Mouse (Mus musculus): ENCODE results near the gene 3110040M04Rik. TPM values are rescaled to one million over a fixed set of nuclear protein-coding genes. Genes with fewer than 3 reads are reported as not detected.

Gene 3110040M04Rik
- polyA plus RNA-seq, 1 experiment = not detected

- WGBS = 75% methylated on average over 2 of the region's 2 CpGs
- Histone ChIP-seq H3K4me1 (ENCODE audit: control insufficient read depth, insufficient read depth, low read length) (peaks cover 3% of the 10 kb centered on the region; the same call in 1 of the 2 replicates), H3K27ac (ENCODE audit: insufficient read depth, low read depth, low read length) (no peak overlapping the region), H3K4me3 (ENCODE audit: insufficient read depth, low read depth, low read length) (no peak overlapping the region)
- no peak for TF ChIP-seq POLR2A (IDR thresholded peaks at IDR 0.05; ENCODE audit: insufficient read depth, low read depth, low read length)
Measured at GRCm38 (mm10) chr1:151214862-151215261, 10.9 kb downstream of the 3110040M04Rik start.

GRCm38 (mm10) chr1:151215985-151216384 lies 12.1 kb downstream of the 3110040M04Rik start:
- Histone ChIP-seq H3K4me3 (ENCODE audit: insufficient read depth, low read depth, low read length) (no peak overlapping the region), H3K4me1 (ENCODE audit: control insufficient read depth, insufficient read depth, low read length) (peaks cover 3% of the 10 kb centered on the region; the same call in 1 of the 2 replicates), H3K27ac (ENCODE audit: insufficient read depth, low read depth, low read length) (no peak overlapping the region)
- no peak for TF ChIP-seq CTCF (IDR thresholded peaks at IDR 0.05; ENCODE audit: insufficient read depth, low read depth, low read length)
- no peak for TF ChIP-seq POLR2A (IDR thresholded peaks at IDR 0.05; ENCODE audit: insufficient read depth, low read depth, low read length)
- 84% methylated on average over 1 of the region's 1 CpGs for WGBS

DNA sequence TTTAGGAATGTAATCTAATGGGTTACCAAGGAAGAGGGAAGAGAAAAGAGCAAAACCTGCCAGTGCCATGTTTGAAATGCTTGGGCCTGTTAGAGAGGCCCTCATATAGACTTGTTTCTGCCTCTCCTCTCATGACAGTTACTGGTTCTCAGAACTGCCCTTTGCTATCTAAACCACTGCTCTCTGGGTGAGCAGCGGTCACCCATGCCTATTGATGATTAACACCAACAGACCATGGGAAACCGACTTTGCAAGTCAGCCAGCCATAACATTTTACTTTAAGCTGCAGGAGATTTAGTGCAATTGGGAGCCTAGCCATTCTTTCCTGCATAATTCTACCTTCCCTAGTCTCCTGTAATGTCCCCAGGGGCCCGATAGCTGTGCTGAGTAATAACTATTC lies 12.5 kb downstream of the 3110040M04Rik start:
- peaks cover 3% of the 10 kb centered on the region; the same call in 1 of the 2 replicates for H3K4me1 ChIP-seq (ENCODE audit: control insufficient read depth, insufficient read depth, low read length)
- H3K27ac ChIP-seq (ENCODE audit: insufficient read depth, low read depth, low read length) = no peak overlapping the region
- 87% methylated on average over 3 of the region's 3 CpGs for WGBS
- no peak overlapping the region for H3K4me3 ChIP-seq (ENCODE audit: insufficient read depth, low read depth, low read length)
- TF ChIP-seq CTCF (IDR thresholded peaks at IDR 0.05; ENCODE audit: insufficient read depth, low read depth, low read length) = no peak
- no peak for TF ChIP-seq POLR2A (IDR thresholded peaks at IDR 0.05; ENCODE audit: insufficient read depth, low read depth, low read length)

- no peak overlapping the region for H3K4me3 ChIP-seq (ENCODE audit: insufficient read depth, low read depth, low read length)
- TF ChIP-seq CTCF (IDR thresholded peaks at IDR 0.05; ENCODE audit: insufficient read depth, low read depth, low read length) = no peak
- no peak for TF ChIP-seq POLR2A (IDR thresholded peaks at IDR 0.05; ENCODE audit: insufficient read depth, low read depth, low read length)
- no peak overlapping the region for H3K27ac ChIP-seq (ENCODE audit: insufficient read depth, low read depth, low read length)
- 93% methylated on average over 5 of the region's 5 CpGs for WGBS
- peaks cover 3% of the 10 kb centered on the region; the same call in 1 of the 2 replicates for H3K4me1 ChIP-seq (ENCODE audit: control insufficient read depth, insufficient read depth, low read length)
Measured at GRCm38 (mm10) chr1:151219045-151219444, 15.1 kb downstream of the 3110040M04Rik start.

DNA sequence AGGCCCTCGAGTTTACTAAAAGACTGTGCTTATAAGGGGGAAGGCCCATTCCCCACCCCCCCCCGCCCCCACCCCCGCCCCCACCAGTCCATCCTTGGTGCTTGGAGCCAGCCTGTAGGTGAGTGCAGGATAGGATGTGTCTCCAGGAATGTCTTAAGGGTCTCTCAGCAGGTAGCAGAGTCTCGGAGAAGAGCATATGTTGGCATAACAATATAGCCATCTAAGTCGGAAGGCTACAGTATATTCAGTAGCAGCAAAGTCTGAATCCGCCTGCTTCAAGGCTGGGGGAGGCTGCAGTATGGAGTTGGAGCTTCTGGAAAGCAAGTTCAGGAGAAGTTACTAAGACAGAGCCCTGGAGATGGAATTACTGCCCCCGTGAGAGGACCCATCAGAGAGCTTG lies 16.2 kb downstream of the 3110040M04Rik start:
- H3K27ac ChIP-seq (ENCODE audit: insufficient read depth, low read depth, low read length) = no peak overlapping the region
- H3K4me3 ChIP-seq (ENCODE audit: insufficient read depth, low read depth, low read length) = no peak overlapping the region
- H3K4me1 ChIP-seq (ENCODE audit: control insufficient read depth, insufficient read depth, low read length) = no peaks in the 10 kb centered on the region
- TF ChIP-seq POLR2A (IDR thresholded peaks at IDR 0.05; ENCODE audit: insufficient read depth, low read depth, low read length) (no peak), CTCF (IDR thresholded peaks at IDR 0.05; ENCODE audit: insufficient read depth, low read depth, low read length) (no peak)
- whole genome bisulfite sequencing = 89% methylated on average over 7 of the region's 7 CpGs

GRCm38 (mm10) chr1:151222561-151223267 lies 18.8 kb downstream of the 3110040M04Rik start:
- H3K4me1 ChIP-seq (ENCODE audit: control insufficient read depth, insufficient read depth, low read length) = no peaks in the 10 kb centered on the region
- no peak overlapping the region for H3K4me3 ChIP-seq (ENCODE audit: insufficient read depth, low read depth, low read length)
- no peak for TF ChIP-seq CTCF (IDR thresholded peaks at IDR 0.05; ENCODE audit: insufficient read depth, low read depth, low read length)
- TF ChIP-seq POLR2A (IDR thresholded peaks at IDR 0.05; ENCODE audit: insufficient read depth, low read depth, low read length) = no peak
- 93% methylated on average over 10 of the region's 10 CpGs for WGBS
- H3K27ac ChIP-seq (ENCODE audit: insufficient read depth, low read depth, low read length) = no peak overlapping the region

DNA sequence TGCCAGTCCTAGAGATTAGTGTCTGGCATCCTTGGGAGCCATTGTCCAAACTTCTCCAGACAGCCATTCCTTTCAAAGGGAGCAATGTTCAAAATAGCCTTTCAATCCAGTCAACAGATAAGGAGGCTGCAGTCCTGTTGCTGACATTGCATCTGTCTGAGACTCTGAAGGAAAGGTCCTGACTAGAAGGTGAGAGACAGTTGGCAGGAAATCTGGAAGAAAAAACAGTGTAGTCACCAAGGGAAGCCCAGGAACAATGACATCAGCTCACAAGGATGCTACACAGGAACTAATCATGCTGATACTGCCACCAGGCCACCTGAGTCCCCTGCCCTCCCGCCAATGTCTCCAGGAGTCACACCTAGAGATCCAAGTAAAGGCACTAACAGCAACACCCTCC lies 19.5 kb downstream of the 3110040M04Rik start:
- WGBS = 93% methylated on average over 1 of the region's 1 CpGs
- TF ChIP-seq CTCF (IDR thresholded peaks at IDR 0.05; ENCODE audit: insufficient read depth, low read depth, low read length) = no peak
- no peak for TF ChIP-seq POLR2A (IDR thresholded peaks at IDR 0.05; ENCODE audit: insufficient read depth, low read depth, low read length)
- H3K4me3 ChIP-seq (ENCODE audit: insufficient read depth, low read depth, low read length) = no peak overlapping the region
- H3K27ac ChIP-seq (ENCODE audit: insufficient read depth, low read depth, low read length) = no peak overlapping the region
- H3K4me1 ChIP-seq (ENCODE audit: control insufficient read depth, insufficient read depth, low read length) = no peaks in the 10 kb centered on the region

DNA sequence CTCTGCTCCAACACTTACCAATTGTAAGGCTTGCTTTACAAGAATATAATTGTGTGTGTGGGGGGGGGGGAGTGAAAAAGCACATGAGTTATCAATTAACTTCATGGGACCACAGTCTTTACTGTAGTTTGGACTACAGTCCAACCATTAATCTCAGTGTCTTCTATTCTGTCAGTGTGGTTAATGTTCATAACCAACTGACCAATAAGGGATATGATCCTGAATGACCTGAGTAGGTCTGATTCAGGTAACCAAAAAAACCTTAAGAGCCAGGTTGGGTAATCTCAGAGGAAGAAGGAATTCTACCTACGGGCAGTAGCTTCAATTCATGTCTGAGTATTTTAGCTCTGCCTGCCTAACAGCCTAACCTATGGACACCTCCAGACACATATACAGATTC lies 20.6 kb downstream of the 3110040M04Rik start:
- Histone ChIP-seq H3K4me3 (ENCODE audit: insufficient read depth, low read depth, low read length) (no peak overlapping the region), H3K4me1 (ENCODE audit: control insufficient read depth, insufficient read depth, low read length) (no peaks in the 10 kb centered on the region), H3K27ac (ENCODE audit: insufficient read depth, low read depth, low read length) (no peak overlapping the region)
- TF ChIP-seq CTCF (IDR thresholded peaks at IDR 0.05; ENCODE audit: insufficient read depth, low read depth, low read length) (no peak), POLR2A (IDR thresholded peaks at IDR 0.05; ENCODE audit: insufficient read depth, low read depth, low read length) (no peak)
- 100% methylated on average over 1 of the region's 1 CpGs for WGBS

DNA sequence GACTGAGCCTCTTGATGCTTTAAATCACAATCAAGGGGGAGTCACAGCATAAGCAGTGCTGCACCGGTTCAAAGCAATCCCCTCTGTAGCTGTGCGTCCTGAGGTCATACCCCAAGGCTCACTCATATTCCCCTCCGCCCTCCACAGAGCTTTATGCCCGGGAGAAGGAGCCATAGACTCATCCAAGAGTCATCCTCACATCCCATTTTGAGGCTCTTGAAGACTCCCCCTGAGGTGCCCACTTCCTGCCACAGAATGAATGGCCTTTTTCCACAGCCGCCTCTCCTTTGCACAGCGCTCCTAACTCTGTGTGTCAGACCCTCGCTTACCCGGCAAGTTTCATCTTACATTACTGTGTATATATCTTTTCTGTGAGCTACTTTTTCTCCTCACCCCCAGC lies 23.6 kb downstream of the 3110040M04Rik start:
- Histone ChIP-seq H3K4me3 (ENCODE audit: insufficient read depth, low read depth, low read length) (no peak overlapping the region), H3K27ac (ENCODE audit: insufficient read depth, low read depth, low read length) (no peak overlapping the region), H3K4me1 (ENCODE audit: control insufficient read depth, insufficient read depth, low read length) (no peaks in the 10 kb centered on the region)
- TF ChIP-seq CTCF (IDR thresholded peaks at IDR 0.05; ENCODE audit: insufficient read depth, low read depth, low read length) (no peak), POLR2A (IDR thresholded peaks at IDR 0.05; ENCODE audit: insufficient read depth, low read depth, low read length) (no peak)
- 85% methylated on average over 8 of the region's 8 CpGs for WGBS

Measured in olfactory bulb, adult 2 months (tissue).